Mouse (Mus musculus) myocyte (in vitro differentiated cells): Measurements from ENCODE around the gene 6030452D12Rik.

Source experiments
- CEBPB ChIP-seq: IDR thresholded peaks from 2 replicates; pipeline ENCODE4 v1.6.1; 2011; ENCODE audit warnings: mild to moderate bottlenecking, moderate library complexity; ENCODE audit not compliant: poor library complexity, insufficient read depth, severe bottlenecking
- E2F4 ChIP-seq: IDR thresholded peaks from one replicate; pipeline ENCODE4 v1.6.1; 2011; ENCODE audit warnings: mild to moderate bottlenecking, control low read depth, moderate library complexity; ENCODE audit not compliant: insufficient read depth
- MAX ChIP-seq: IDR thresholded peaks from one replicate; pipeline ENCODE4 v1.6.1; 2011; ENCODE audit warnings: low read depth, mild to moderate bottlenecking, control low read depth
- MYOD1 ChIP-seq, 3 experiments: IDR thresholded peaks; one replicate each; pipeline ENCODE4 v1.6.1; 2011; ENCODE audit warnings: control low read depth in 2 of 3, low read depth in 2 of 3, mild to moderate bottlenecking in 2 of 3, moderate library complexity in 1 of 3; ENCODE audit not compliant: insufficient read length in 2 of 3, control insufficient read depth in 1 of 3
- POLR2A ChIP-seq: IDR thresholded peaks from one replicate; pipeline ENCODE4 v1.6.1; 2011; ENCODE audit warnings: low read depth, mild to moderate bottlenecking, control low read depth, moderate library complexity; ENCODE audit not compliant: insufficient read length
- POLR2AphosphoS2 ChIP-seq: IDR thresholded peaks from one replicate; pipeline ENCODE4 v1.6.1; 2011; ENCODE audit warnings: low read depth, control low read depth; ENCODE audit not compliant: insufficient read length
- REST ChIP-seq: IDR thresholded peaks from one replicate; pipeline ENCODE4 v1.6.1; 2011; ENCODE audit warnings: mild to moderate bottlenecking, control low read depth, moderate library complexity; ENCODE audit not compliant: insufficient read depth, insufficient read length
- SRF ChIP-seq: IDR thresholded peaks from one replicate; pipeline ENCODE4 v1.6.1; 2011; ENCODE audit warnings: low read depth; ENCODE audit not compliant: control insufficient read depth, insufficient read length
- TCF12 ChIP-seq: IDR thresholded peaks from one replicate; pipeline ENCODE4 v1.6.1; 2011; ENCODE audit warnings: mild to moderate bottlenecking, control low read depth; ENCODE audit not compliant: poor library complexity, insufficient read depth, severe bottlenecking
- TCF3 ChIP-seq: IDR thresholded peaks from one replicate; pipeline ENCODE4 v1.6.1; 2011; ENCODE audit warnings: low read depth, control low read depth; ENCODE audit not compliant: insufficient read length
- USF1 ChIP-seq: IDR thresholded peaks from one replicate; pipeline ENCODE4 v1.6.1; 2011; ENCODE audit warnings: low read depth, mild to moderate bottlenecking, control low read depth, moderate library complexity

- TF ChIP-seq POLR2A, result no peak
- no peak for TF ChIP-seq POLR2AphosphoS2
- TF ChIP-seq MYOD1 (IDR thresholded peaks at IDR 0.05; ENCODE audit: control insufficient read depth in 1 of 3, insufficient read length in 2 of 3, low read depth in 2 of 3), result no peak
- TF ChIP-seq CEBPB, result no peak
- no peak for TF ChIP-seq MAX
- no peak for TF ChIP-seq E2F4
- no peak for TF ChIP-seq USF1
- TF ChIP-seq REST, result no peak
- TF ChIP-seq TCF12, result no peak
- TF ChIP-seq SRF, result no peak
- no peak for TF ChIP-seq TCF3
Measured at GRCm38 (mm10) chr8:106539193-106539592, 38.9 kb downstream of the 6030452D12Rik start.
